Mouse (Mus musculus): ENCODE measurements around the gene Txnip.

DNA sequence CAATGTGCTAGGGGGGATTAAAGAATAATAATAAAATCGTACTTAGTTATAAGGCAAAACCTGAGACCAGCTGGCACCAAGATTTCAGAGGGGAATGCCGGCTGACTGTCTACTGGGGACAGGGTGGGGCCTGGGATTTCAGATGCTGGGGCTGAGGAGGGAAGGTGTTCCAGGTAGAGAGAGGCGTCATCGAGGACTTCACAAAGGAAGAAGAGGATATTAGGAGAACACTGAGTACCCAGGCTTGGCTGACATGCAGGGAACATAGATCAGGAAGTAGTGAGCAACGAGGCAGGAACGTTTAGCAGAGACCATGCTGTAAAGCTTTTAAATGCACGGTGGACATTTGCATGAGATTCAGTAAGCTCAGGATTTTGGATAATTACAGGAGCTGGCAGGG, 5.9 kb upstream of the Txnip start:
- TF ChIP-seq GATA1 (IDR thresholded peaks at IDR 0.05; ENCODE audit: borderline replicate concordance, low read length) (no peak), FLI1 (IDR thresholded peaks at IDR 0.05; ENCODE audit: low read length) (no peak)

All from megakaryocyte, embryonic 14.5 days (primary cell).